Mouse (Mus musculus) megakaryocyte, embryonic 14.5 days (primary cell): ENCODE measurements around the gene Phf24.

Experiments used
- FLI1 ChIP-seq: IDR thresholded peaks from 2 replicates; pipeline ENCODE4 v1.6.1; 2012; ENCODE audit warnings: low read length, inconsistent platforms, mixed read lengths
- GATA1 ChIP-seq: IDR thresholded peaks from 3 replicates; pipeline ENCODE4 v1.6.1; 2012; ENCODE audit warnings: mixed read lengths, low read length, inconsistent platforms, borderline replicate concordance

DNA sequence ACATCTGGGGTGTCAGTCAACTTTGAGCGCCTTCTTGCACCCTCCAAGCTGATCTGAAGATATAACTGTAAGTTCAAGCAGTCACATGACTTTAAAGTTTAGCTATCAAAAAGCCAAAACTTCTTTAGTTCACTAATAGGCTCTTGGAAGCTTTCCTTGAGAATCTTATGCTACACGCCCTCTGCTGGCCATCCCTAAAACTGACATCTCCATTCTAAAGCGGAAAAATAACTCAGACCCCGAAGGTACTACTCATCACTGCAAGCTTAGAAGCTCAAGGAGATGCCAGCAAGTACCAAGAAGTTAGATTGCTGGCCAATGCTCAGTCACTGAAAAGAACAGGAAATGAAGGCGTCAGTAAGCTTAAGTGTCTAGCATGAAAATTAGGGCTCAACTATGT lies 29.5 kb downstream of the Phf24 start:
- TF ChIP-seq GATA1 (no peak), FLI1 (no peak)
